Mouse (Mus musculus) small intestine, adult 2 months (tissue): ENCODE measurements around the gene Rap1a. TPM values are rescaled to one million over a fixed set of nuclear protein-coding genes. Genes with fewer than 3 reads are reported as not detected.
"Not testable (repeated sequence)": the region's sequence is repeated elsewhere in the genome, so short reads cannot be mapped to it uniquely, and the experiment has no call there.

Experiments
- H3K27ac ChIP-seq: fragments of 200-500 bp; 2 replicates; pipeline ENCODE4 v1.5.1; 2012; ENCODE audit warnings: low read depth, low read length, control low read depth, inconsistent platforms; ENCODE audit not compliant: insufficient read depth
- H3K27me3 ChIP-seq: fragments of 200-500 bp; 2 replicates; pipeline ENCODE4 v1.6.1; 2012; ENCODE audit warnings: mild to moderate bottlenecking, moderate library complexity, low read length, inconsistent platforms; ENCODE audit not compliant: control insufficient read depth, insufficient read depth
- H3K36me3 ChIP-seq: fragments of 200-500 bp; 2 replicates; pipeline ENCODE4 v1.6.1; 2012; ENCODE audit warnings: mild to moderate bottlenecking, low read length, control low read depth, inconsistent platforms; ENCODE audit not compliant: control insufficient read depth, insufficient read depth
- H3K4me1 ChIP-seq: fragments of 200-500 bp; 2 replicates; pipeline ENCODE4 v1.6.1; 2012; ENCODE audit warnings: low read length, inconsistent platforms, mixed read lengths; ENCODE audit not compliant: control insufficient read depth, insufficient read depth, insufficient read length
- H3K4me3 ChIP-seq: fragments of 200-500 bp; 2 replicates; pipeline ENCODE4 v1.5.1; 2012; ENCODE audit warnings: low read depth, mild to moderate bottlenecking, control low read depth, inconsistent platforms, low read length, moderate library complexity
- CTCF ChIP-seq: fragments of 200-500 bp; IDR thresholded peaks from 2 replicates; pipeline ENCODE4 v1.5.1; 2012; ENCODE audit warnings: low read depth, mild to moderate bottlenecking, control low read depth, inconsistent platforms, low read length, moderate library complexity, mixed read lengths; ENCODE audit not compliant: insufficient replicate concordance, insufficient read length; ENCODE audit errors: extremely low read depth
- POLR2A ChIP-seq: fragments of 200-500 bp; IDR thresholded peaks from 2 replicates; pipeline ENCODE4 v1.6.1; 2012; ENCODE audit warnings: low read depth, mild to moderate bottlenecking, control low read depth, inconsistent platforms, low read length, moderate library complexity
- WGBS: fragments of 180-500 bp; shearing (Covaris S2); methylation state at CpG from one replicate; pipeline ENCODE4 v1.1.7; 2018; 5-methylcytosine and 5-hydroxymethylcytosine counted together
- polyA plus RNA-seq: library from polyadenylated mRNA; depleted of rRNA; stranded (reverse); fragments of >200 nt; gene quantifications from 2 replicates; pipeline ENCODE4 v1.2.3, GENCODE M21; 2012

Rap1a gene
- polyA plus RNA-seq, 1 experiment, result 0.89 TPM

DNA sequence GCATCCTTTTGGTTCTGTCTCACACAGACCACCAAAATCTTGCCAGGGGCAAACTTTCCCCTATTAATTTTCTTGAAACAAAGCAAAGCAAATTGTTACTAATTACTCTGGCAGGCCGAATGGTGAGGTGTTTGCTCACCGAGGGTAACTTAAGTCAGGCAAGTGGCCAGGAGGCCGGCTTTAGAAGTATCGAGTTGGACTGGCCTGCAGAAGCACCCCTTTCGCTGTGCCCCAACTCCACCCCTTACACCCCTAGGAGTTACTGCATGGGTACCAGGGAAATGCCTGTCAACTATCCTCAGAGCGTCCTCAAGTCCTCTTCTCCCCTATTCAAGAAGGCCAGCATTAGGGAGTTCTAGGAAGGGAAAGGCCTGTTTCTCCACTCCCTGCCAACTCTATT, 97.6 kb downstream of the Rap1a start:
- 75% methylated on average over 6 of the region's 6 CpGs for WGBS
- Histone ChIP-seq H3K4me1 (peaks cover 5% of the 10 kb centered on the region; the same call in 1 of the 2 replicates), H3K4me3 (no peak overlapping the region), H3K27ac (no peak overlapping the region), H3K27me3 (peaks cover 6% of the 10 kb centered on the region; the same call in 1 of the 2 replicates), H3K36me3 (no peaks in the 10 kb centered on the region)
- TF ChIP-seq POLR2A (no peak), CTCF (no peak)

DNA sequence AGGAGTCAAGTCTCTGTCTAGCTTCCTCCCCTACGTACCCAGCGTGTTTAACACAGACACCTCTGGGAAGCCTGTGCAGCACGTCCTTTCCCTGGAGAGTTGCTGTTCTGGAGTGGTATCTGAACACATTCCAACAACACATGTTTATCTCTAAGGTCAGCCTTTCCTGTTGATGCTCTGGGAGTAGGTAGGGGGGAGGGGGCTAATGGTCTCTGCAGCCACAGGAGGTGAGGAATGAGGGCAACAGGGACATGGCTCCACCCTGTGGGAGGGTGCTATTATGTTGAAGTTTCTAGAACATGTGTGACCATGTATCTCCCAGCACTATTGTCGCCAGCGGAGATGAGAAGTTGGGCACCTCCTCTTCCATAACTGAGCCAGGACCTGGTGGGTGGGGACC, 99.7 kb downstream of the Rap1a start:
- Histone ChIP-seq H3K27me3 (peaks cover 6% of the 10 kb centered on the region; the same call in 1 of the 2 replicates), H3K36me3 (no peaks in the 10 kb centered on the region), H3K4me1 (peaks cover 5% of the 10 kb centered on the region; the same call in 1 of the 2 replicates), H3K27ac (no peak overlapping the region), H3K4me3 (no peak overlapping the region)
- no peak for TF ChIP-seq CTCF
- TF ChIP-seq POLR2A, result no peak
- 57% methylated on average over 5 of the region's 5 CpGs for WGBS

DNA sequence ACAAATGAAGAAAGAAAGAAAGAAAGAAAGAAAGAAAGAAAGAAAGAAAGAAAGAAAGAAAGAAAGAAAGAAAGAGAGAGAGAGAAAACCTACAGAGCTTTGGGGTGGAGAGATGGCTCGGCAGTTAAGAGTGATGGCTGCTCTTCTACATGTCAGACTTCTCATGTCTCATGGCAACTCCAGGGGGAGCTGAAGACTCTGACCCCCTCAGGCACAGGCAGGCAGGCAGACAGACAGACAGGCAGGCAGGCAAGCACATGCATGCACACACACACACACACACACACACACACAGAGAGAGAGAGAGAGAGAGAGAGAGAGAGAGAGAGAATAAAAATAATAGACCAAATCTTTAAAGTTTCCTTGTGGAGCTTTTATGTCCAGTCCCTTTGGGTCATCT, 100.3 kb downstream of the Rap1a start:
- H3K36me3 ChIP-seq, result not testable (repeated sequence)
- 47% methylated on average over 1 of the region's 1 CpGs for WGBS

DNA sequence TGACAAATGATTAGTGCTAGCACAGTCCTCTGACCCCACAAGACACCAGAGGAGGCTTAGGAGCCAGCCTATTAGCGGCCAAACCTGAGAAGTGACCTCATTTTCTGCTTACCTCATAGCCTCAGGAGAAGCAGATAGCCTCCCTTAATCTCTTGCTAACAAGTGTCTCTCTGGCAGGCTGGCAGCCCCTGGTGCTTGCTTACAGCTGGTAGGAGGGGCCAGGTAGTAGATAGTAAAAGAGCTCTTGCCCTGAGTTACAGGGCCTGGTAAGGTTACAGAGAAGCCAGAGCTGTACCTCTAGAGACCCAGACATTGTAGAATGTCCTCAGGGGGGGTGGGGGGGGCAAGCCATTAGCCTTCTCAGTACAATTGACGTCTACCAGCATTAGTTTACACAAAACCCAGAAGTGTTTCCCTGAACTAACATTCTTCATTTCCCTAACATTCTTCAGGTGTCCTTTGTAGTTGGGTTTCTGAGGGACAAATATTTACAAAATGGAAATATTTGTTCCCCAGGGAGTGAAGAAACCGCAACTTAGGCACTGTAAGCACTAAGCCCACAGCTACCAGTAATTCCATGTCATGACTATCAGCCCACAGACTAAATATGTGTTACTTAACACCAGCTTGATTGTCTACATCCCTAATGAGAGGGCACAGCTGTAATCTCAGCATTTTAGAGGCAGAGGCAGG, 101.7 kb downstream of the Rap1a start:
- H3K36me3 ChIP-seq, result no peaks in the 10 kb centered on the region
- 56% methylated on average over 3 of the region's 3 CpGs for WGBS
- H3K27me3 ChIP-seq, result peaks cover 5% of the 10 kb centered on the region; the same call in 1 of the 2 replicates
- TF ChIP-seq POLR2A, result no peak
- TF ChIP-seq CTCF, result no peak
- no peak overlapping the region for H3K4me3 ChIP-seq
- no peaks in the 10 kb centered on the region for H3K4me1 ChIP-seq
- no peak overlapping the region for H3K27ac ChIP-seq

More for the DNA sequence above, 100.3 kb downstream of the Rap1a start:
- not testable (repeated sequence) for H3K4me1 ChIP-seq, H3K27me3 ChIP-seq, H3K27ac ChIP-seq, H3K4me3 ChIP-seq

GRCm38 (mm10) chr3:105698311-105698710, 102.8 kb downstream of the Rap1a start:
- TF ChIP-seq CTCF (no peak), POLR2A (no peak)
- Histone ChIP-seq H3K36me3 (no peaks in the 10 kb centered on the region), H3K27me3 (peaks cover 5% of the 10 kb centered on the region; the same call in 1 of the 2 replicates), H3K4me3 (no peak overlapping the region), H3K27ac (no peak overlapping the region), H3K4me1 (no peaks in the 10 kb centered on the region)
- whole genome bisulfite sequencing, result 33% methylated on average over 1 of the region's 1 CpGs

- TF ChIP-seq CTCF (no peak), POLR2A (no peak)
- Histone ChIP-seq H3K36me3 (no peaks in the 10 kb centered on the region), H3K4me1 (no peaks in the 10 kb centered on the region), H3K27me3 (peaks cover 5% of the 10 kb centered on the region; the same call in 1 of the 2 replicates), H3K4me3 (no peak overlapping the region), H3K27ac (peak overlapping the region; percentile 52; the same call in 1 of the 2 replicates)
- 45% methylated on average over 5 of the region's 5 CpGs for WGBS
These were observed 104.0 kb downstream of the Rap1a start for GRCm38 (mm10) chr3:105697148-105697441.

GRCm38 (mm10) chr3:105696387-105697147, 104.6 kb downstream of the Rap1a start:
- TF ChIP-seq POLR2A (no peak), CTCF (no peak)
- Histone ChIP-seq H3K4me1 (no peaks in the 10 kb centered on the region), H3K36me3 (no peaks in the 10 kb centered on the region), H3K4me3 (no peak overlapping the region), H3K27ac (peak overlapping the region; percentile 52), H3K27me3 (peaks cover 5% of the 10 kb centered on the region; the same call in 1 of the 2 replicates)
- WGBS, result 61% methylated on average over 17 of the region's 17 CpGs
